Mouse (Mus musculus) brown adipose tissue, adult 24 weeks (tissue): ENCODE measurements at regions not wholly inside any gene's neighbourhood (a gene's known extent, or its start where the extent isn't known, plus 50 kb on each side); places are given as distances from the start of the nearest gene placed in this dataset.

Source experiments
- H3K27ac ChIP-seq: fragments of 200-500 bp; replicated peaks from 2 replicates; pipeline ENCODE4 v1.5.1; 2012; ENCODE audit warnings: low read depth, mild to moderate bottlenecking, low read length
- H3K4me1 ChIP-seq: fragments of 200-500 bp; 2 replicates; pipeline ENCODE4 v1.6.1; 2012; ENCODE audit warnings: low read length, mixed read lengths; ENCODE audit not compliant: control insufficient read depth, insufficient read depth, insufficient read length
- H3K4me3 ChIP-seq: fragments of 200-500 bp; 2 replicates; pipeline ENCODE4 v1.5.1; 2012; ENCODE audit warnings: low read depth, mild to moderate bottlenecking, low read length, moderate library complexity; ENCODE audit not compliant: insufficient read depth

DNA sequence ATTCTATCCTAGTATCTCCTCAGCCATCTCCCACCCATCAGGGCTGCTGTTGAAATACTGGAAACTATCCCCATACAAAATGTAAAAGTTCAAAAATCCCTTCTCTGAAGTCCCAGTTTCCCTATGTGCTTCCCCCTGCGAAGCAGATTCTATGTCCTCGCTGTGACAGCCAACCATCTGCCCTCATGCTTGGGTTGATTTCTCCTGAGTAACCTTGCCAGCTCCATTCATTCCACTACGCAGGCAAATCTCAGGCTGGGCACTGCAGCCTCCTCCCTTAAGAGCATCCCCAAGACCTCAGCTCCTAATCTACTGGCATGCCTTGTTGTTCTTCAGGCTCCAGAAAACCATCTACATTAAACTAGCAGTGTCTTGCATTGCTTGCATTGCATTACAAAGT, 402.5 kb upstream of the Spred2 start:
- Histone ChIP-seq H3K27ac (no peak overlapping the region), H3K4me3 (no peak overlapping the region), H3K4me1 (no peaks in the 10 kb centered on the region)

DNA sequence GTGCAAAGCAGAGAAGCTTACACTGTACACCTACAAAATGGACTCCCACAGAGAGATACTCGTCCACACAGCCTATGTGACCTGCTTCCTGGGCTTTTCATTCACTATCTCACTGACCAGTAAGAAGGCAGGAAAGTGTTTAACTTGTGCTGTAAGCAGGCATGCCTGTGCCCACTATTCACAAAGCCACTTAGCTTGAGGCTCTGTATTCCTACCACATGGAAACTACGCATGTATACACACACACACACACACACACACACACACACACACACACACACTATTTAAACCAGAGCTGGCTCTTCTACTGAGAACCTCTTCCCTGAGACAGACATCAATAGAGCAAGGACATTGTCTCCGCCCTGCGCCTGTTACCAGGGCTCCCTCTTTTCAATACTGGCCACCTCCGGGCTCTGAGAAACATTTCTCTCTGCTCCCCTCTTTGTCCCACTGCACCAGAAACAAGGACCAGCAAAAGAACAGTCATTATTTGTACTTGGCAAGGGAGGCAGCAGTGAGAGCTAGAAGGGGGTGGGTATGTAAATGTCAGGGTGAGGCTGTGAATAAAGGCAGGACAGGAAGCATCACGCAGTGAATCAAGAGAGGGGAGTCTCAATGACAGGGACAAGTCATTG, 400.2 kb upstream of the Spred2 start:
- H3K4me1 ChIP-seq: no peaks in the 10 kb centered on the region
- no peak overlapping the region for H3K27ac ChIP-seq
- H3K4me3 ChIP-seq: no peak overlapping the region

DNA sequence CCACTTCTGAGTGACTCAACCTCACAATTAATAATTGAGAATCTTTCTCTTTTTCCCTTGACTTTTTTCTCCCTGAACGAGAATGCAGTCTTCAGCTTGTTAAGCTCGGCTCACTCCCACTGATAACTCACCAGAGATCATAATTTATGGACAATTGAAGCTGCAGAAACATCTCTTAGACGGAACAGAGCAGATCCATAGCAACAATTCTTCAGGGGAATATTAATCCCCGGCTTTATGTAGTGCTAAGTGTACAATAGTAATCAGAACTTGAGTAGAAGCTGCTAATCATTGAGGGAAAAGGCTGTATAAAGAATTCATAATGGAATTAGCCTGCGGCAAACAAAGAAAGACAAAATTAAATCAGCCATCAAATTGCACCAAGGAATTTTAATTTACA, 395.0 kb upstream of the Spred2 start:
- no peak overlapping the region for H3K27ac ChIP-seq
- no peaks in the 10 kb centered on the region for H3K4me1 ChIP-seq
- H3K4me3 ChIP-seq: no peak overlapping the region

DNA sequence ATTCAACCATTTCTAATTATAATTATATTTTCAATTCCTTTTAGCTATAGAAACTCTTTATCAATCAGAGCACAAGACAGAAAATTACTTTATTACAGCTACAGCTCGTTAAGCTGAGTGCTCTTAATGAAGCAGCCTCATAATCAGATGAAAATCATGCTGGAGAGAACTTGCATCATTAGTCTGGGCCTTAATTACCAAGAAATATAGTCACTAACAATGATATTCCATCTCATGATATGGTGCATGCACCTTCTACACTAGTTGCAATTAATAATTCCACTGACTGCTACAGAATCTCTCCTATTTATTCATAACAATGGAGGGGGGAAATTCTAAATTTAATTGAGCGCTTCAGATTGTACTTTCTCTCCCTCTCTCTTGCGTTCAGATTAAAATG, 393.5 kb upstream of the Spred2 start:
- Histone ChIP-seq H3K4me3 (no peak overlapping the region), H3K27ac (no peak overlapping the region), H3K4me1 (no peaks in the 10 kb centered on the region)

DNA sequence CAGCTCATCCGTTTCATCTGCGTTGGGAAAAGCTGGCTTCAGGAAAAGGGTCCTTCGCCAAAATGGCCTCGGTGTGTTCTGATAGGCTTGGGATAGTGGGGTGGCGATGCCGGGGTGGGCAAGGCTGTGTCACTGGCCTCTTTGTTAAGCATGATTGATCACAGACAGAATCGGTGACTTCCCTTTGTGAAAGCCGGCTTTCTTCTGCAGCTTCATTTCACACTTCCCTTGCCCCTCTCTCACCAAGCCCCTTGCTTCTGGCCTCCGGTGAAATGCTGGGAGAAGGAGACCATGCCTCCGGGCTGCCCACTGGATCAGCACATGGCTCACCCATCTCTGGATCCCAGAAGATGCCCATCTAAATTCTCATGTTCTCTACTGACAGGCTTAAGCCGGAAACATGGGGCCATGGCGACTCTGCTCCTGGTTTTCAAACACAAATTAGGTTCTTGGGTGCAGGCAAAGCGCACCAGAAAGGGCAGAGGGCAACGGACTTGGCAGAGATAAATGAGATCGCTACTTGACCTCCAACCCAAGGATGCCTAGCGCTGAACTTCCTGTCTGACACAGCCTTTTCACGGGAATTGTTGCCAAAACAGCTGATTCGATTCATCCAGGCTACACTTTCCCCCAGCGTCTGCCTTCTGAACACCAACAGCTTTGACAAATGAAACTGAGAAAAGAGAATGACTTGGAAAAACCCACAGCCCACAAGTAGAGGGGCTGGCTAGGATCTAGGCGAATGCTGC, 392.7 kb upstream of the Spred2 start:
- Histone ChIP-seq H3K27ac (no peak overlapping the region), H3K4me1 (no peaks in the 10 kb centered on the region), H3K4me3 (no peak overlapping the region)

DNA sequence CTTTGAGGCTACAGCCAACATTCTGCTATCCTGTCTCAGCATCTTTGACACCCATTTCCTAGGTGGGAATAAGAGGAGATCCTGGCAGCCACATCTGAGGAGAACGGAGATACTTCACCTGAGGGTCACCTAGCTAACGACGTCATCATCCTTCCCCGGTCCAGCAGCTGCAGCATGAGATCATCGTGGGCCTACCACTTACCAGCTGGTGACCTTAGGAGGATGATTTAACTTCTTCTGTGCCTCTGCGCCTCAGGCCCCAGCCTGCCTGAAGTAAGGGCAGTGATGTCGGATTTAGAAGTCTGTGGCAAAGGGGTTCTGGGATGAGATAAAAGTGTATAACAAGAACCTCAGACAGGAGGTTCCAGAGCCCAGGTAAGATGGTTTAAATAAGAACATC, 391.3 kb upstream of the Spred2 start:
- Histone ChIP-seq H3K27ac (no peak overlapping the region), H3K4me1 (no peaks in the 10 kb centered on the region)

DNA sequence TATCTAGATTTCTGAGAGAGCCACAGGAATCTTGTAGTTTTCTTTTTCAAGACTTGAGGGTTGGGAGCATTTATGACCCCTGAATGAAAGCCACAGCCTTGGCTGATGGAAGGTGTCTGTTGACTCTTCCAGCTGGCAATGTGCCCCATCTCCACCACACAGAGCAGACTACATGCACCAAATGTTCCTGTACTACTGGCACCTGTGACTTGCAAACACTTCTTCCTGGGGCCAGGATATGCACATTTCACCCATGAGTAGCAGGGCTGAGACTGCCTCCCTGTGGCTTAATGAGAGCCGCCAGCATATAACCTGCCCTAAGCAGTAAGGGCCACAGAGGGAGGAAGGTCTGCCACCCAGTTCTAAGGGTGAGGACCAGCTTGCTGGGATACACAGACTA, 390.5 kb upstream of the Spred2 start:
- no peak overlapping the region for H3K4me3 ChIP-seq
- H3K4me1 ChIP-seq: no peaks in the 10 kb centered on the region
- no peak overlapping the region for H3K27ac ChIP-seq

More for the DNA sequence above, 391.3 kb upstream of the Spred2 start:
- no peak overlapping the region for H3K4me3 ChIP-seq

DNA sequence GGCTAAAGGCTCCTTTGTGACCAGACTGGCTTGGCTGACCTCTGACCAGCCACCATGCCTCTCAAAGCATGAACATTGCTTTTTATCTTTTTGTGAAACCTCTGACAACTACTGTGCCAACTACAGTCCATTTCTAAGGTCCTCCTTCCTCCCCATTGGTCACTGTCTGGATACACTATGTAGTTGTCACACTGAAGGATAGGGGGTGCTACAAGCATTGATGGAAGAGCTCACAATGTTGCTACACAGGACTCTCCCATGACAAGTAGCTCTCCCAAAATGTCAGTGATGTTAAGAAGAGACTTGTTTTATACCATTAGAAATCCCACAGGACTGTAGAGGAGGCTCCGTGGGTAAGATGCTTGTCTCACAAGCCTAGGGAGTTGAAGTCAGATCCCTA, 389.0 kb upstream of the Spred2 start:
- H3K4me1 ChIP-seq: no peaks in the 10 kb centered on the region
- no peak overlapping the region for H3K27ac ChIP-seq
- H3K4me3 ChIP-seq: no peak overlapping the region

DNA sequence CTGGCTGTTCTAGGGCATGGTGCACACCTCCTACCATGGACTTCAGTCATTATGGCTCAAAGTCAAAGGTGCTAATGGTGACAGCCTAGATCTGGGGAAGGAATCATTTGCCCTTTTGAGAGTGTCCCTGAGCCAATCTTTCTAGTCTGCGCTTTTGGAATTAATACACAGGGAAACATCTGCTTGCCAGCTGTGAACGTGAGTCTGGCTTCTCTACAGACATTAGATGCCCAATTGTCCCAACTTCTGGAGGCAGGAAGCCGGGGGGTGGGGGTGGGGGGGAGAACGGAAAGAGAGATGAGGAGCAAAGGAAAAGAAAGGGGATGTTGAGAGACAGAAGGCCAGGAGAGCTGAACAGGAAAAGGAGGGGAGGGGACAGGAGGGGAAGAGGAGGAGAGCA, 377.9 kb upstream of the Spred2 start:
- Histone ChIP-seq H3K4me1 (no peaks in the 10 kb centered on the region), H3K27ac (no peak overlapping the region), H3K4me3 (no peak overlapping the region)

DNA sequence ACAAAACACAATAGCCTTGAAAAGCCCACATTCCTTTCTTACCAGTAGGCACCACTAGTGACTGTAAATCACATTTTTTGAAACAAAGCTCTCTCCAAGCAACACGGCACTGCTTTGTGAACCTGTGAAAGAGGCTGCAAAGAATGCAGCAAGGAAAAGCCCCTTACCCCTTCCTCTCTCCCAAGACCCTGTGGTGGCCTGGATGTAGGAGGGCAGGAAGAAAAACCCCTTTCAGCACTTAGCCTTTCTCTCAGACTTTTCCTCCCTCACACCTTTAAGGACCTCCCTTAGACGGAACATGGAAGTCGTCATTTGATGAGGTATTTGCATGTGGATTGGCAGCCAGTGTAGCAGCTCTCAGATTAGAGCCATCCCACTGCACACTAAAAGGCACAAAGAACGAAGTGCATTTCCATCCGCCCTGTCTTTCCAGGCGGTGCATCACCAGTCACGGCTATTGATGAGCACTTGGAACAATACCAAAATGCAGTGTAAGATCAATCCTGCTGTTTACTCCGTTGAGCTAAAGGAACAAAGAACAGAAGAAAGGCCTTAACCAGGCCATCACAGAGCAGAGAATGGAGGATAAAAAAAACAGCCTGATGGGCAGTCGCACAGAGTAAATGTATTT, 369.7 kb upstream of the Spred2 start:
- no peak overlapping the region for H3K4me3 ChIP-seq
- H3K4me1 ChIP-seq: no peaks in the 10 kb centered on the region
- no peak overlapping the region for H3K27ac ChIP-seq

DNA sequence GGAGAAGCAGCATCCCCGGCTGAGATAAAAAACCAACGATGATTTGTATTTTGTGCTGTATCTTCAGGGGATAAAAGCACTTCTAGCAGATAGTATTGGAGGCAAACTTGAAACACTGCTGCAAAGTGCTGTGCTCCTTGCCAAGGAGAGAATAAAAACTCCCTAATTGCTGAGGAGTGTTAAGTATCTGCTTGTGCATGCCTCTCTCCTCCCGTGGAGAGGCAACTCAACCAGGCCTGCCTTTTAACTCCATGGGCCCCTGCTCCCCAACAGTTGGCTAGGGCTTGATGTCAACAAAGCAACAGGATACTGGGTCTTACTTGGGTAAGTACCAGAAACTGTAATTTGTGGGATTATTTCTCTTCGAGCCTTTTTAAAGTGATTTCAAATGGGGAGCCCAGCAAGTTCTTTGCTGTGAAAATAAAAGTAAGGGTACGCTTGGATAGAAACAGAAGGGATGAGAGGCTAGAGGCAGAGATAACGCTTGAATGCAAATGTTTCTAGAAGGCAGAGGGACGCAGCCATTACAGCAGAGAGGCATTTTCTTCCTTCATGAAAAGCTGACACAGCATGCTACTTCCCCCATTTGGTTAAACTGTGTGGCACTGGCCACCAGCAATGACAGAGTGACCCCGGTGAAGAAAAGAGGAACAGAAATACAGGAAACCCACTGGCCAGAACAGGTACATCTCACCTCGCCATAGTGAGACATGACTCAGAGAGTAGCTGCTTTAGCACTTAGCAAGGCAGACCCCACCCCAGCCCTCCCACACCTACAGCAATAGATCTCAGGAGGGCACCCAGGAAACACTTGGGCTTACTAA, 369.0 kb upstream of the Spred2 start:
- Histone ChIP-seq H3K4me1 (no peaks in the 10 kb centered on the region), H3K4me3 (no peak overlapping the region), H3K27ac (no peak overlapping the region)

DNA sequence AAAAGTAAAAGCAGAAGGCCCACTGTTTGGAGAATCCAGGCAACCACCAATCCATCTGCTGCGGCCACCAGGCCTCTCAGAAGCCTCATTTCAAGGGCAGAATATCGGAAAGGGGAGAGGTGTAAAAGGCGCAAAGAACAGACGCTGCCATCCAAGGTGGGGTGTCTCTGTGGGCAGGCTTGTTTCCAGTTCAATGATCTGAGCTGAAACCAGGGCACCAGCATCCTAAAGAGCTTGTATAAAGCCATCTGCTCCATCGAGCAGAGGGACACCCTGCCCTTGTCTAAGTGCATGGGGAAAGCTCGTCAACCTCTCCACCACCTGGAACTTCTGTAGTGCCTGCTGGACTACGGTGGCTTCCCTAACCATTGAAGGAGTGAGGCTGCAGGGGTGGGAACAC, 363.7 kb upstream of the Spred2 start:
- Histone ChIP-seq H3K27ac (no peak overlapping the region), H3K4me3 (no peak overlapping the region), H3K4me1 (no peaks in the 10 kb centered on the region)

DNA sequence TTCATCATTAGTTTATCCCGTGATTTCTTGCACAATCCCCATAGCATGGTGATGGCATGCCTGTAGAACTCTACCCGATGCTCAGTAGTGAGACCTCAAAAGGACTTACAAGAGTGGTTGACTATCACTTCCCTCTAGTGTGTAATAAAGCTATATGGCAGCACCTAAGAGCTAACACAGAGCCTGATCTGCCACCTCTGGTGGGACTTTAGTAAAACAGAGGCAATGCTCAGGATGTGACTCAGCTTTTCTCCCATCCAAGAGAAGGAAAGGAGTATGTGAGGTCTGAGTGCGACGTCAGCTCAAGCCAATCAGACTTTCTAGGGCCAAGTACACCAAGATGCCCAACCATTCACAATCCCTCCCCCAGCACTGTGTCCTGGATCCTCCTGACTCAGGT, 361.5 kb upstream of the Spred2 start:
- Histone ChIP-seq H3K27ac (no peak overlapping the region), H3K4me3 (no peak overlapping the region), H3K4me1 (no peaks in the 10 kb centered on the region)

DNA sequence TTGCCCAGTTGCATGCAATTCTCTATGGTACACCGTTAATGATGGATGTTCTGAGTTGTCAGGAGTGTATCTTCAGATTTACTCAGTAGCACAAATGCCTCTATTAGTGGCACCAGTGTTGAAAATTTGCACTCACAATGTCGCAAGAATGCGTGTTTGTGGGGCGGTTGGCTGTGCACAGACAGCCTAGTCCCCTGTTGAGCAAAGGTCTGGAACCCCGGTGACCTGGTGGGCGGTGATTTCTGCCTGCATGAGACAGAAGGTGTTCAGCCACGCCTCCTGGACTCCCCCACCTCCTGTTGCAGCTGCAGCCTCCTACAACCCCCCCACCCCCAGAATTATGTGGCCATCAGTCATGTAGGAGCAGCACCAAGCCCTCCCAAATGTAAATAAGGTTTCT, 338.9 kb upstream of the Spred2 start:
- H3K27ac ChIP-seq: no peak overlapping the region
- H3K4me1 ChIP-seq: no peaks in the 10 kb centered on the region
- H3K4me3 ChIP-seq: no peak overlapping the region
